Mouse (Mus musculus) limb, embryonic 11.5 days (tissue): ENCODE measurements around the gene Bag6. TPM values are rescaled to one million over a fixed set of nuclear protein-coding genes. Genes with fewer than 3 reads are reported as not detected.

ENCODE experiments used
- ATAC-seq: fragments of 200-750 bp; cut with Nextera tagmentation; 2 replicates; pipeline ENCODE4 v1.8.0; 2017; ENCODE audit warnings: low read depth; ENCODE audit not compliant: insufficient number of reproducible peaks, low FRiP score, low TSS enrichment
- DNase-seq: peaks from one replicate; pipeline ENCODE4 v3.0.0-alpha.2; 2015; ENCODE audit warnings: low spot score
- H3K27ac ChIP-seq: fragments of 300-500 bp; sonication (generic); replicated peaks from 2 replicates; pipeline ENCODE4 v1.5.1; 2014; ENCODE audit warnings: low read depth, mild to moderate bottlenecking, low read length
- H3K27me3 ChIP-seq: fragments of 300-500 bp; sonication (generic); 2 replicates; pipeline ENCODE4 v1.6.1; 2014; ENCODE audit warnings: mild to moderate bottlenecking, low read length, mixed read lengths; ENCODE audit not compliant: control insufficient read depth, insufficient read depth
- H3K36me3 ChIP-seq: fragments of 300-500 bp; sonication (generic); 2 replicates; pipeline ENCODE4 v1.6.1; 2014; ENCODE audit warnings: mild to moderate bottlenecking, low read length, moderate library complexity, mixed read lengths; ENCODE audit not compliant: control insufficient read depth, insufficient read depth
- H3K4me1 ChIP-seq: fragments of 300-500 bp; sonication (generic); 2 replicates; pipeline ENCODE4 v1.6.1; 2014; ENCODE audit warnings: low read length, mixed read lengths; ENCODE audit not compliant: control insufficient read depth, insufficient read depth
- H3K4me2 ChIP-seq: fragments of 300-500 bp; sonication (generic); 2 replicates; pipeline ENCODE4 v1.6.1; 2014; ENCODE audit warnings: low read depth, mild to moderate bottlenecking, moderate library complexity; ENCODE audit not compliant: severe bottlenecking
- H3K4me3 ChIP-seq: fragments of 300-500 bp; sonication (generic); 2 replicates; pipeline ENCODE4 v1.5.1; 2014; ENCODE audit warnings: low read depth, low read length
- H3K9ac ChIP-seq: fragments of 300-500 bp; sonication (generic); 2 replicates; pipeline ENCODE4 v1.6.1; 2014; ENCODE audit warnings: mild to moderate bottlenecking, low read length
- H3K9me3 ChIP-seq: fragments of 300-500 bp; sonication (generic); 2 replicates; pipeline ENCODE4 v1.6.1; 2016; ENCODE audit warnings: low read length; ENCODE audit not compliant: control insufficient read depth
- WGBS: fragments of 180-500 bp; shearing (Covaris S2); extraction: QIAGEN DNeasy Blood & Tissue Kit; methylation state at CpG from one replicate; pipeline ENCODE4 v1.1.7; 2014; 5-methylcytosine and 5-hydroxymethylcytosine counted together
- polyA plus RNA-seq: library from polyadenylated mRNA; unstranded; fragments of >200 nt; fragmentation: Nextera tagmentation; extraction: Ambion mirVana; gene quantifications from 2 replicates; pipeline ENCODE4 v1.2.1, GENCODE M21; 2014

The Bag6 gene
- polyA plus RNA-seq, 1 experiment from 2014 or later = 104 TPM

GRCm38 (mm10) chr17:35172445-35173234 lies 37.7 kb downstream of the Bag6 start:
- Histone ChIP-seq H3K27me3 (no peaks in the 10 kb centered on the region), H3K4me2 (no peak overlapping the region), H3K9ac (no peak overlapping the region), H3K9me3 (no peaks in the 10 kb centered on the region), H3K27ac (no peak overlapping the region), H3K36me3 (no peaks in the 10 kb centered on the region), H3K4me1 (no peaks in the 10 kb centered on the region), H3K4me3 (no peak overlapping the region)
- WGBS = 71% methylated on average over 11 of the region's 11 CpGs
- no peak for ATAC-seq
- DNase-seq = no peak

GRCm38 (mm10) chr17:35173329-35173728 lies 38.4 kb downstream of the Bag6 start:
- no peaks in the 10 kb centered on the region for H3K4me1 ChIP-seq
- H3K27ac ChIP-seq = no peak overlapping the region; the same call in 1 of the 2 replicates
- H3K9ac ChIP-seq = no peak overlapping the region
- no peak overlapping the region for H3K4me3 ChIP-seq
- ATAC-seq = no peak
- no peak for DNase-seq
- H3K27me3 ChIP-seq = no peaks in the 10 kb centered on the region
- H3K4me2 ChIP-seq = no peak overlapping the region
- no peaks in the 10 kb centered on the region for H3K9me3 ChIP-seq
- 61% methylated on average over 3 of the region's 3 CpGs for WGBS
- H3K36me3 ChIP-seq = no peaks in the 10 kb centered on the region

GRCm38 (mm10) chr17:35174201-35174977 lies 39.4 kb downstream of the Bag6 start:
- Histone ChIP-seq H3K36me3 (no peaks in the 10 kb centered on the region), H3K27ac (no peak overlapping the region), H3K9ac (peak overlapping the region; percentile 27; the same call in 1 of the 2 replicates), H3K4me1 (no peaks in the 10 kb centered on the region), H3K4me2 (no peak overlapping the region), H3K27me3 (no peaks in the 10 kb centered on the region), H3K4me3 (no peak overlapping the region), H3K9me3 (no peaks in the 10 kb centered on the region)
- DNase-seq = no peak
- 52% methylated on average over 8 of the region's 8 CpGs for WGBS
- ATAC-seq = no peak

GRCm38 (mm10) chr17:35175382-35175781 lies 40.4 kb downstream of the Bag6 start:
- H3K9ac ChIP-seq = no peak overlapping the region
- H3K4me2 ChIP-seq = no peak overlapping the region
- no peaks in the 10 kb centered on the region for H3K27me3 ChIP-seq
- no peak overlapping the region for H3K4me3 ChIP-seq
- no peak overlapping the region for H3K27ac ChIP-seq
- no peaks in the 10 kb centered on the region for H3K36me3 ChIP-seq
- H3K9me3 ChIP-seq = no peaks in the 10 kb centered on the region
- no peak for ATAC-seq
- DNase-seq = no peak
- H3K4me1 ChIP-seq = no peaks in the 10 kb centered on the region
- WGBS = 82% methylated on average over 6 of the region's 6 CpGs

- no peak for DNase-seq
- ATAC-seq = no peak
- Histone ChIP-seq H3K4me1 (no peaks in the 10 kb centered on the region), H3K36me3 (no peaks in the 10 kb centered on the region), H3K4me2 (no peak within 1 kb of the TSS), H3K4me3 (no peak within 1 kb of the TSS), H3K9ac (no peak within 1 kb of the TSS), H3K27me3 (no peaks in the 10 kb centered on the region), H3K27ac (no peak within 1 kb of the TSS), H3K9me3 (no peaks in the 10 kb centered on the region)
- 63% methylated on average over 2 of the region's 2 CpGs for WGBS
These were observed 41.0 kb downstream of the Bag6 start, which contains the start of gene Aif1 for GRCm38 (mm10) chr17:35175968-35176367. Gene Aif1, minus strand, starts transcription at chr17:35176068.

GRCm38 (mm10) chr17:35178528-35178927 lies 43.5 kb downstream of the Bag6 start:
- Histone ChIP-seq H3K27me3 (no peaks in the 10 kb centered on the region), H3K27ac (no peak overlapping the region), H3K4me2 (no peak overlapping the region), H3K4me3 (no peak overlapping the region), H3K4me1 (no peaks in the 10 kb centered on the region), H3K9me3 (no peaks in the 10 kb centered on the region), H3K36me3 (no peaks in the 10 kb centered on the region), H3K9ac (no peak overlapping the region)
- DNase-seq (peak; percentile 81), ATAC-seq (peak; percentile 67; the same call in 1 of the 2 replicates)
- WGBS = 17% methylated on average over 5 of the region's 5 CpGs

GRCm38 (mm10) chr17:35180093-35180492 lies 45.1 kb downstream of the Bag6 start:
- Histone ChIP-seq H3K27me3 (no peaks in the 10 kb centered on the region), H3K9me3 (no peaks in the 10 kb centered on the region), H3K27ac (no peak overlapping the region), H3K4me3 (no peak overlapping the region), H3K4me2 (no peak overlapping the region), H3K4me1 (no peaks in the 10 kb centered on the region), H3K36me3 (no peaks in the 10 kb centered on the region), H3K9ac (no peak overlapping the region)
- no peak for ATAC-seq
- WGBS = 89% methylated on average over 5 of the region's 5 CpGs
- no peak for DNase-seq

- Histone ChIP-seq H3K36me3 (no peaks in the 10 kb centered on the region), H3K9me3 (no peaks in the 10 kb centered on the region), H3K4me1 (peaks cover 2% of the 10 kb centered on the region), H3K9ac (peak overlapping the region; percentile 22), H3K4me2 (peak overlapping the region; percentile 48), H3K27ac (peak overlapping the region; percentile 65; the same call in 1 of the 2 replicates), H3K27me3 (no peaks in the 10 kb centered on the region), H3K4me3 (peak overlapping the region; percentile 33)
- 2% methylated on average over 18 of the region's 18 CpGs for WGBS
- DNase-seq = peak; percentile 78
- peak; percentile 71; the same call in 1 of the 2 replicates for ATAC-seq
These were observed 50.9 kb downstream of the Bag6 start for GRCm38 (mm10) chr17:35185639-35186611.
